In genomic region chr17:11995522-11995921, GRCm38 (mm10) we compare ENCODE assay signal across 29 mouse cellular contexts.
"Had no signal": no experiment of that assay in that cellular context is flagged by ENCODE, and none has a peak within 500 bp of the region (broad histone marks: within the 10 kb centered on the region; RNA-seq: fewer than 3 reads in every experiment).

No protein-coding gene starts in this region.

- H3K4me1 ChIP-seq: intestine, embryonic 15.5 days had no signal

- H3K27ac ChIP-seq: heart, embryonic 10.5 days; heart, embryonic 13.5 days; heart, embryonic 15.5 days; hindbrain, embryonic 10.5 days; hindbrain, embryonic 12.5 days; hindbrain, embryonic 13.5 days; hindbrain, embryonic 14.5 days; hindbrain, embryonic 15.5 days; hindbrain, postnatal 0 days; intestine, embryonic 15.5 days; kidney, embryonic 15.5 days; kidney, postnatal 0 days; layer of hippocampus, adult 2 months had no signal

- H3K27me3 ChIP-seq: hindbrain, embryonic 12.5 days; hindbrain, embryonic 13.5 days; hindbrain, embryonic 15.5 days; intestine, embryonic 15.5 days had no signal

- H3K9ac ChIP-seq: heart, embryonic 12.5 days; heart, embryonic 13.5 days; heart, embryonic 15.5 days; hindbrain, embryonic 12.5 days; hindbrain, embryonic 13.5 days; hindbrain, embryonic 14.5 days; hindbrain, embryonic 15.5 days; intestine, embryonic 15.5 days; kidney, embryonic 15.5 days had no signal

- H3K9me3 ChIP-seq: heart, embryonic 10.5 days; heart, embryonic 12.5 days; heart, embryonic 13.5 days; heart, embryonic 15.5 days; hindbrain, embryonic 10.5 days; hindbrain, embryonic 12.5 days; hindbrain, embryonic 13.5 days; hindbrain, embryonic 15.5 days; intestine, embryonic 15.5 days; kidney, embryonic 15.5 days had no signal

- H3K4me3 ChIP-seq: heart, embryonic 10.5 days; heart, embryonic 12.5 days; heart, embryonic 13.5 days; heart, embryonic 15.5 days; hindbrain, embryonic 10.5 days; hindbrain, embryonic 12.5 days; hindbrain, embryonic 13.5 days; hindbrain, embryonic 15.5 days; intestine, embryonic 15.5 days; kidney, embryonic 15.5 days; layer of hippocampus, adult 2 months had no signal

- H3K36me3 ChIP-seq: heart, embryonic 10.5 days; heart, embryonic 12.5 days; heart, embryonic 13.5 days; heart, embryonic 15.5 days; hindbrain, embryonic 10.5 days; hindbrain, embryonic 12.5 days; hindbrain, embryonic 13.5 days; hindbrain, embryonic 15.5 days; intestine, embryonic 15.5 days; kidney, embryonic 15.5 days had no signal

- DNase-seq: heart, postnatal 10 days; heart, postnatal 14 days; heart, postnatal 36 days; heart, postnatal 4 days; kidney, adult 11 months; kidney, adult 18-20 months; kidney, adult 2 months; kidney, adult 8-10 months; kidney, adult 9 months; kidney, postnatal 10 days; kidney, postnatal 14 days; kidney, postnatal 36 days; kidney, postnatal 4 days; layer of hippocampus, adult 9-11 months; layer of hippocampus, postnatal 36 days had no signal
